Mouse (Mus musculus): ENCODE results near the gene Sry. TPM values are rescaled to one million over a fixed set of nuclear protein-coding genes. Genes with fewer than 3 reads are reported as not detected.

Sry gene
- not detected for total RNA-seq (2021)
- long read RNA-seq, experiment 1, result 0 reads
- long read RNA-seq, experiment 2, result 0 reads

DNA sequence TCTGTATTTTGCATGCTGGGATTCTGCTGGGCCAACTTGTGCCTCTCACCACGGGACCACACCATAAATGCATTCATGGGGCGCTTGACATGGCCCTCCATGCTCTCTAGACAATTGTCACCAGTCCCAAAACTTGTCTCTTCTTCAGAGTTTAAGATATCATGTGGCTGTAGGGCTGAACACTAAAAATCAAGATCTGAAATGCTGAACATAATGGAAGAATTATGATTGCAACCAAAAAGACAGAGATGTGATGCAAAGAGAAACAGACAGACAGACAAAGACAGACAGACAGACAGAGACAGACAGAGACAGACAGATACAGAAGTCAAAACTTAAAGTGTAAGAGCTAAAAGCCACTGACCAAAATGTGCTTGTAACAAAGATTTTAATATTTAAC lies at the start of gene Sry:
TSS of gene Sry (minus strand) at position 101 of the 400 bp plus-strand sequence.
- intact Hi-C loops (cut with DNase I), result no loop called here
- DNase-seq, result no peak
- Histone ChIP-seq H3K27ac (no peak within 1 kb of the TSS), H3K4me3 (no peak within 1 kb of the TSS)
- TF ChIP-seq CTCF (IDR thresholded peaks at IDR 0.05), result no peak

Other genes with a start within 250 kb of the Sry start
- not detected for gene H2al2c, start 64.6 kb downstream of the Sry start, total RNA-seq (2021)
- gene H2al2b, start 57.0 kb upstream of the Sry start, total RNA-seq (2021), result not detected
- not detected for gene Gm4064, start 132.5 kb upstream of the Sry start, total RNA-seq (2021)
- gene Rbmy, start 167.0 kb upstream of the Sry start, total RNA-seq (2021), result not detected
- gene Gm10256, start 167.0 kb upstream of the Sry start, total RNA-seq (2021), result not detected
- gene Gm10352, start 237.3 kb upstream of the Sry start, total RNA-seq (2021), result not detected

All from gastrocnemius, adult 2 months (tissue).